Mouse (Mus musculus): ENCODE results near the gene Col6a5. TPM values are rescaled to one million over a fixed set of nuclear protein-coding genes. Genes with fewer than 3 reads are reported as not detected.
A peak's percentile ranks its signal among the peaks of the same experiment; 100 is the strongest.

Gene Col6a5
- polyA plus RNA-seq, 1 experiment from 2014 or later: 2.8 TPM

DNA sequence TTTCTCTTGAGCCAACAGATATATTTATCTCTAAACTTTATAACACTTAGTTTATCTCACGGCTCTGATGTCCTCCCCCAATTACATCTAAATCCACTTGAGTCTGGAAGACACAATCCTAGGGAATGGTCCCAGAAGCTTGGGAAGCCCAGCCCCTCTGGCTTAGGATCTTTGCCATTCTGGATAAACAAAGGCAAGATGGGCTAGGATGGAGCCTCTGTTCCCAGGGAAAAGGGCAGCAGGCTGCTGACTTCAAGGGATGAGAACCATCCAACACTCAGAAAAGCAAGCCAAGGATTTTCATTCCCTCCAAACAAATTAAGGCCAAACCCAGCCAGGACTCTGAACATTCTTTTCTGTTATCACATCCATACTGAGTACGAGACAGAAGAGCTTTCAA is 51.1 kb downstream of the Col6a5 start:
- Histone ChIP-seq H3K9ac (no peak overlapping the region), H3K27me3 (replicated peaks) (no peaks in the 10 kb centered on the region), H3K36me3 (no peaks in the 10 kb centered on the region), H3K4me2 (no peak overlapping the region), H3K4me3 (replicated peaks) (no peak overlapping the region), H3K9me3 (no peaks in the 10 kb centered on the region), H3K4me1 (no peaks in the 10 kb centered on the region), H3K27ac (0 out of 2 replicates have a peak overlapping the region, but pooled peaks have one; percentile 41)
- 26% methylated on average over 2 of the region's 2 CpGs for WGBS
- peak; percentile 60; the same call in 1 of the 2 replicates for ATAC-seq (ENCODE audit: insufficient read depth, low FRiP score, low read depth)

DNA sequence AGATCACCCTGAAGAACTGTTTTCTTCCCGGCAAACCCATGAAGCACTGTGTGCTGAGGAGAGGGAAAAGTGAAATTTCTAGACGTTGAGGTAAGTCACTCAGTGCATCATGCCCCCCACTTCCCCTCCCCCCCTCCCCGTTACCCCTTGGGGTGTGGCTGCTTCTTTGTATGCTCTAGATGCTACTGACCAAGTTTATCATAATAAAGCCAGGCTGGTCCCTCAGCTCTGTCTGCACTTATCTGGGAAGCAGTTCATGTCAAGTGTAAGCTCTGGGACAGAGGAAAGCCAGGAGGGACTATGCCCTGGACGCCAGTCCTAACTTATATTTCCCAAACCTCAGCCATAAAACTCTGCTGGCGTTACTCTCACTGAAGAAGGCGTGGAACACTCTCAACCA is 53.0 kb downstream of the Col6a5 start:
- no peak overlapping the region for H3K4me2 ChIP-seq
- H3K9ac ChIP-seq: no peak overlapping the region
- no peaks in the 10 kb centered on the region for H3K4me1 ChIP-seq
- no peak overlapping the region for H3K4me3 ChIP-seq (replicated peaks)
- no peaks in the 10 kb centered on the region for H3K27me3 ChIP-seq (replicated peaks)
- no peak for ATAC-seq (ENCODE audit: insufficient read depth, low FRiP score, low read depth)
- H3K9me3 ChIP-seq: no peaks in the 10 kb centered on the region
- no peaks in the 10 kb centered on the region for H3K36me3 ChIP-seq
- WGBS: 84% methylated on average over 6 of the region's 6 CpGs
- no peak overlapping the region for H3K27ac ChIP-seq

- no peaks in the 10 kb centered on the region for H3K36me3 ChIP-seq
- WGBS: 19% methylated on average over 2 of the region's 2 CpGs
- no peak overlapping the region for H3K9ac ChIP-seq
- no peak overlapping the region for H3K27ac ChIP-seq
- no peak overlapping the region for H3K4me3 ChIP-seq (replicated peaks)
- no peak overlapping the region for H3K4me2 ChIP-seq
- ATAC-seq (ENCODE audit: insufficient read depth, low FRiP score, low read depth): no peak
- H3K4me1 ChIP-seq: no peaks in the 10 kb centered on the region
- H3K9me3 ChIP-seq: no peaks in the 10 kb centered on the region
- no peaks in the 10 kb centered on the region for H3K27me3 ChIP-seq (replicated peaks)
Observed at GRCm38 (mm10) chr9:105887521-105887920, 72.9 kb downstream of the Col6a5 start.

DNA sequence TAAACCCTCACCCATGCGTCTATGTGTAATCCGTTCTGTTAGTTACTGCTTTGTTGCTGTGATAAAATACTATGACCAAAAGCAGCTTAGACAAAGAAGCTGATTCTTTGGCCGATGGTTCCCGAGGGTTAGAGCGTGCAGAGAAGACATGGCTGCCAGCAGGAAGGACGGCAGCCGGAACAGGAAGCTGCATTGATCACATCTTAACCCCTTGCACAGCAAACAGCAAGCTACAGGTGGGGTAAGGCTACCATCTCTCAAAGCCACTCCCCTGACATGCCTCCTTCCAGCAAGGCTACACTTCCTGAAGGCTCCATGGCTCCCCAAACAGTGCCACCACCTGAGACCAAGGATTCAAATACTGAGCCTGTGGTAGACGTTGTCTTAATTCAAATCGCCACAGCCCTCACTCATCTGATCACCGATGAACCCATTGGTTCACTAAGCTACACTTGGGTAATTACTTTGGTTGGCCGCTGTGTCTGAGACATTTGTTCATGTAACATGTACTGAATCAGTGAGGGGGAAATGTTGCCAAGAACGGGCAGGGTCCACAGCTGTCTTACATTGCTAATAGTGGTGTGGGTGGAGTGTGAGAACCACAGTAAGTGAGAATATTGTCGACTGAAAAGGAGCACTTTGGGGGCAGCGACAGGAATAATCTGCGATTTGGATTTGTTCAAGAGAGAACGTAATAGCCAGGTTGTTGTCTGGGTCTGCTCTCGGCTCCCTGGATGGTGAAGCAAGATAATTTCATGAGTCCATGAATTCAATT is 75.6 kb downstream of the Col6a5 start:
- H3K27ac ChIP-seq: no peak overlapping the region
- H3K27me3 ChIP-seq (replicated peaks): no peaks in the 10 kb centered on the region
- ATAC-seq (ENCODE audit: insufficient read depth, low FRiP score, low read depth): no peak
- H3K36me3 ChIP-seq: no peaks in the 10 kb centered on the region
- H3K9me3 ChIP-seq: no peaks in the 10 kb centered on the region
- no peak overlapping the region for H3K9ac ChIP-seq
- no peaks in the 10 kb centered on the region for H3K4me1 ChIP-seq
- H3K4me2 ChIP-seq: no peak overlapping the region
- WGBS: 77% methylated on average over 17 of the region's 17 CpGs
- H3K4me3 ChIP-seq (replicated peaks): no peak overlapping the region

GRCm38 (mm10) chr9:105880743-105881142 is 79.7 kb downstream of the Col6a5 start:
- 73% methylated on average over 4 of the region's 4 CpGs for WGBS
- no peak overlapping the region for H3K4me3 ChIP-seq (replicated peaks)
- no peak overlapping the region for H3K9ac ChIP-seq
- H3K4me2 ChIP-seq: no peak overlapping the region
- no peak overlapping the region for H3K27ac ChIP-seq
- H3K27me3 ChIP-seq (replicated peaks): no peaks in the 10 kb centered on the region
- H3K4me1 ChIP-seq: no peaks in the 10 kb centered on the region
- H3K36me3 ChIP-seq: no peaks in the 10 kb centered on the region
- no peak for ATAC-seq (ENCODE audit: insufficient read depth, low FRiP score, low read depth)
- H3K9me3 ChIP-seq: no peaks in the 10 kb centered on the region

- no peak overlapping the region for H3K4me3 ChIP-seq (replicated peaks)
- no peaks in the 10 kb centered on the region for H3K9me3 ChIP-seq
- WGBS: 53% methylated on average over 11 of the region's 11 CpGs
- H3K9ac ChIP-seq: no peak overlapping the region
- H3K27me3 ChIP-seq (replicated peaks): no peaks in the 10 kb centered on the region
- no peak overlapping the region for H3K4me2 ChIP-seq
- H3K27ac ChIP-seq: no peak overlapping the region
- H3K4me1 ChIP-seq: no peaks in the 10 kb centered on the region
- H3K36me3 ChIP-seq: no peaks in the 10 kb centered on the region
- no peak for ATAC-seq (ENCODE audit: insufficient read depth, low FRiP score, low read depth)
Observed at GRCm38 (mm10) chr9:105878365-105879108, 81.9 kb downstream of the Col6a5 start.

GRCm38 (mm10) chr9:105876124-105876523 is 84.3 kb downstream of the Col6a5 start:
- Histone ChIP-seq H3K27me3 (replicated peaks) (no peaks in the 10 kb centered on the region), H3K4me1 (no peaks in the 10 kb centered on the region), H3K4me3 (replicated peaks) (no peak overlapping the region), H3K27ac (no peak overlapping the region), H3K9me3 (no peaks in the 10 kb centered on the region), H3K36me3 (no peaks in the 10 kb centered on the region), H3K4me2 (no peak overlapping the region), H3K9ac (no peak overlapping the region)
- ATAC-seq (ENCODE audit: insufficient read depth, low FRiP score, low read depth): no peak
- 92% methylated on average over 4 of the region's 4 CpGs for WGBS

- Histone ChIP-seq H3K27ac (no peak overlapping the region), H3K4me2 (no peak overlapping the region), H3K4me1 (no peaks in the 10 kb centered on the region), H3K36me3 (no peaks in the 10 kb centered on the region), H3K9me3 (no peaks in the 10 kb centered on the region), H3K4me3 (replicated peaks) (no peak overlapping the region), H3K9ac (no peak overlapping the region), H3K27me3 (replicated peaks) (no peaks in the 10 kb centered on the region)
- 58% methylated on average over 14 of the region's 14 CpGs for WGBS
- no peak for ATAC-seq (ENCODE audit: insufficient read depth, low FRiP score, low read depth)
Observed at GRCm38 (mm10) chr9:105871643-105872042, 88.8 kb downstream of the Col6a5 start.

GRCm38 (mm10) chr9:105857773-105858172 is 102.7 kb downstream of the Col6a5 start:
- 7% methylated on average over 6 of the region's 6 CpGs for WGBS
- ATAC-seq (ENCODE audit: insufficient read depth, low FRiP score, low read depth): no peak

GRCm38 (mm10) chr9:105852778-105853065 is 107.7 kb downstream of the Col6a5 start:
- Histone ChIP-seq H3K27me3 (replicated peaks) (no peaks in the 10 kb centered on the region), H3K27ac (no peak overlapping the region), H3K4me3 (replicated peaks) (no peak overlapping the region), H3K9me3 (no peaks in the 10 kb centered on the region), H3K36me3 (no peaks in the 10 kb centered on the region), H3K9ac (no peak overlapping the region), H3K4me1 (no peaks in the 10 kb centered on the region), H3K4me2 (no peak overlapping the region)
- no peak for ATAC-seq (ENCODE audit: insufficient read depth, low FRiP score, low read depth)
- 71% methylated on average over 1 of the region's 1 CpGs for WGBS

More at GRCm38 (mm10) chr9:105857773-105858172, 102.7 kb downstream of the Col6a5 start:
- Histone ChIP-seq H3K36me3 (no peaks in the 10 kb centered on the region), H3K27ac (no peak overlapping the region), H3K27me3 (replicated peaks) (no peaks in the 10 kb centered on the region), H3K4me1 (no peaks in the 10 kb centered on the region), H3K4me3 (replicated peaks) (no peak overlapping the region), H3K9ac (no peak overlapping the region), H3K9me3 (no peaks in the 10 kb centered on the region), H3K4me2 (no peak overlapping the region)

DNA sequence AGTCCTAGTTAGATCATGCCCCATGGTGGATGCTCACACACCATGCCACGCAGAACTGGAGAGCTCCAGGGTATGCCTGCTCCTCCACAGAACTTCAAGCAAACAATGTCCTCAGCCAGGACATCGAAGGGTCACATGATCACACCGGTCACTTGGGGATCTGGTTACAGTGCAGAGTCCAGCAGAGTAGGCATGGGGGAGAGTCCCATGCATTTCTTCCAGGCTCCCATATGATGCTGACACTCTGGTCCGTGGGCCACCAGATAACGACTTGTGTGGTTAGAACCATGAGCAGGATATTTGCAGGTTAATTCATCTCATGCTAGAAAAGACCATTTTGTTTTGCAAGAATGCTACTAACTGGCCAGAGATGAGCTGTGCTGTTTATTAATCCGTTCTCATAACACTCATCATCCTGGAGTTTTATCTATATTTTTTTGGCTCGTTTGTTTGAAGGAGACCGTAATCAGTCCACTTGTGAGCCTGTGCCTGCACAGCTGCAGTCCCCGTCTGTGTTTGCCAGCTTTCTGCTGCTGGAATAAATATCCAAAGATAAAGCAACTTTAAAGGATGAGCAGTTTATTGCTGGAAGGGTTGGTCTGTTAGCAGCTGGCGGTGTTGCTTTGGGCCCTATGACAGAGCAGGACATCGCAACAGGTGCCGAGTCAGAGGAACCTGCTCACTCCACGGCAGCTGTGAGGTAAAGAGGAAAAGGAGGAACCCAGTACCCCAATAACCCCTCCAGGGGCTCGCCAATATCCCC is 108.2 kb downstream of the Col6a5 start:
- ATAC-seq (ENCODE audit: insufficient read depth, low FRiP score, low read depth): no peak
- Histone ChIP-seq H3K9me3 (no peaks in the 10 kb centered on the region), H3K4me3 (replicated peaks) (no peak overlapping the region), H3K4me1 (no peaks in the 10 kb centered on the region), H3K36me3 (no peaks in the 10 kb centered on the region), H3K4me2 (no peak overlapping the region), H3K9ac (no peak overlapping the region), H3K27me3 (replicated peaks) (no peaks in the 10 kb centered on the region), H3K27ac (no peak overlapping the region)
- WGBS: 64% methylated on average over 14 of the region's 14 CpGs

- H3K27ac ChIP-seq: no peak overlapping the region
- H3K9ac ChIP-seq: no peak overlapping the region
- H3K36me3 ChIP-seq: no peaks in the 10 kb centered on the region
- WGBS: 80% methylated on average over 3 of the region's 3 CpGs
- H3K9me3 ChIP-seq: no peaks in the 10 kb centered on the region
- H3K4me3 ChIP-seq (replicated peaks): no peak overlapping the region
- H3K4me1 ChIP-seq: no peaks in the 10 kb centered on the region
- H3K27me3 ChIP-seq (replicated peaks): no peaks in the 10 kb centered on the region
- no peak for ATAC-seq (ENCODE audit: insufficient read depth, low FRiP score, low read depth)
- no peak overlapping the region for H3K4me2 ChIP-seq
Observed at GRCm38 (mm10) chr9:105851011-105851410, 109.4 kb downstream of the Col6a5 start.
